Mouse (Mus musculus) brain, embryonic 14.5 days (tissue): ENCODE results near the gene Arhgap19. TPM values are rescaled to one million over a fixed set of nuclear protein-coding genes. Genes with fewer than 3 reads are reported as not detected.
"Not testable (repeated sequence)": the region's sequence is repeated elsewhere in the genome, so short reads cannot be mapped to it uniquely, and the experiment has no call there.

Experiments used
- DNase-seq: peaks from one replicate; pipeline ENCODE4 v3.0.0-alpha.2; 2011; ENCODE audit warnings: low read depth
- CTCF ChIP-seq: fragments of 200-500 bp; IDR thresholded peaks from 2 replicates; pipeline ENCODE4 v1.5.1; 2012; ENCODE audit warnings: inconsistent platforms, mild to moderate bottlenecking, moderate library complexity, borderline replicate concordance; ENCODE audit not compliant: insufficient read depth, insufficient read length; ENCODE audit errors: extremely low read depth
- POLR2A ChIP-seq: fragments of 200-500 bp; IDR thresholded peaks from 2 replicates; pipeline ENCODE4 v1.6.1; 2012; ENCODE audit warnings: mild to moderate bottlenecking, inconsistent platforms, borderline replicate concordance; ENCODE audit not compliant: poor library complexity, insufficient read depth, insufficient read length, severe bottlenecking; ENCODE audit errors: extremely low read depth
- polyA plus RNA-seq: library from polyadenylated mRNA; depleted of rRNA; stranded (reverse); fragments of >200 nt; gene quantifications from 2 replicates; pipeline ENCODE4 v1.2.3, GENCODE M21; 2012; rRNA removed

Gene Arhgap19
- polyA plus RNA-seq = 10.4 and 13.3 TPM in 2 replicates

DNA sequence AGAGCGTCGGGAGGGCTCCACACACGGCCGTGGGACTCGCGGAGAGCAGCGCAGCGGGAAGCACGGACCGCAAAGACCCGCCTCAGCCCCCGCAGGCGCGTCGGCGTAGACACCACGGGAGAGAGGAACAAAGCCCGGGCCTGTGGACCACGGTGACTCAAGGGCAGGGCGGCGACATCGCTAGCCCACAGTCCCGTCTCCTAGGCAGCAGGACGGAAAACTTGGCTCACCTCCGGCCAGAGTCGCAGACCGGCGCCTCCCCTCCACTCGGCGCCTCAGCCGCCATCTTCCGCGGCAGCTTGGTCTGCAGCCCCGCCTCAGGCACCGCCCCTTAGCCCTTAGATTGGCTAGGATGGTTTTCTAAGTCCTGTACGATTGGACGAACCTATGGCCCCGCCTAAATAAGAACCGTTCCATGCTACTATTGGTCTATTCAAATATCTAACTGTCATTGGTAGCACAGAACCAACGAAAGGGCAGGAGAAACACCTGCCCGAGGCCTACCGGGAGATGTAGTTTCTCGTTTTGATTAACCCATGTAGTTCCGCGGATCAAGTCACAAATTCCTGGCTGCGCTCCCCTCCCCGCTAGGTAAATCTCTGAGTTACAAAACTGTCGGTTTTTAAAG is at the start of gene Arhgap19:
Arhgap19 (minus strand) TSS at position 306 of the 628 bp plus-strand sequence.
- TF ChIP-seq CTCF (no peak), POLR2A (peak; percentile 77; the same call in 1 of the 2 replicates)
- DNase-seq = peak; percentile 99

GRCm38 (mm10) chr19:41850719-41851543 is 49.1 kb upstream of the Arhgap19 start:
- TF ChIP-seq CTCF = no peak
- no peak for TF ChIP-seq POLR2A
- DNase-seq = peak; percentile 81

GRCm38 (mm10) chr19:41850021-41850718 is 48.3 kb upstream of the Arhgap19 start:
- TF ChIP-seq POLR2A (no peak), CTCF (no peak)
- DNase-seq = peak; percentile 61

- TF ChIP-seq CTCF (no peak), POLR2A (peak; percentile 46; the same call in 1 of the 2 replicates)
- DNase-seq = peak; percentile 98
Measured at GRCm38 (mm10) chr19:41847992-41848851, 46.4 kb upstream of the Arhgap19 start, which contains the start of gene Frat2. Frat2 (minus strand) TSS chr19:41848132.

DNA sequence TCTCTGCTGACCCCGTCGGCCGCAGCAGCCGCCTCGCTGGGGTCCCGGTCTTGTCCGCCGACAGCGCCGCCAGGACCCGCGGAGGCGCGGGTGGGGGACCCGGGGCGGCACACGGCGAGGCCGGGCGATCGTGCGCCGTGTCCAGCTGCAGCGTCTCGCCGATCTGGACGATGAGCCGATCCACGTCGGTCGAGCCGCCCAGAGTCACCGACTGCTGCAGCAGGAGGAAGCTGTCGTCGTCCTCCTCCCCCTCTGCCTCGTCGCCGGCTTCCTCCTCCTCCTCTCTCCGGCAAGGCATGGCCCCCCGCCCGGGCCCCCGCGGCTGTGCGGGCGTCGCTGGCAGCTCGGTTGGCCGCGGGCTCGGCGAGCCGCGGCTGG is 45.8 kb upstream of the Arhgap19 start:
- not testable (repeated sequence) for DNase-seq

DNA sequence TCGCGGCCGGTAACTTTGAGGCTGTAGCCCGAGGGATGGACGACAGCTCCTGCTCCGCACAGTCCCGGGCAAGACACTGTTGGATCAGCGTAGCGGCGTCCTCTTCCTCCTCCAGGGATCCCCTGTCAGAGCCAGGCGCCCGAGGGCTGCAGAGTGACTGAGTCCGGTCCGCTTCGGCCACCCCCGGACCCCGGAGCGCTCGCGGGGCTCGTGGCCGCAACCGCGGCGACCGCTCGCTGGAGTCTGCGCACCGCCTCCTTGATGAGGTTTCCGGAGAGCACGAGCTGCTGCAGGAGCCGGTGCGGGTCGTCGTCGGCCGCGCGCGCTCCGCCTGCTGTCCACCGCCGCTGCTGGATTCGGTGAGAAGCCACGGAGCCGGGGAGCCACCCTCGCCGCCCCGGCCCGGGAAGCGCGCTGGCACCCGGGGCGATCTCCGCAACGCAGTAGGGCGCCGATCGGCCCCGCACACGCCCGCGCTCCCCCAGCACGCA is 45.3 kb upstream of the Arhgap19 start:
- TF ChIP-seq CTCF (no peak), POLR2A (no peak)

GRCm38 (mm10) chr19:41846366-41847090 is 44.7 kb upstream of the Arhgap19 start:
- no peak for TF ChIP-seq POLR2A
- TF ChIP-seq CTCF = peak; percentile 11; the same call in 1 of the 2 replicates
- peak; percentile 40 for DNase-seq

More for the DNA sequence above, 45.3 kb upstream of the Arhgap19 start:
- DNase-seq = peak; percentile 64

DNA sequence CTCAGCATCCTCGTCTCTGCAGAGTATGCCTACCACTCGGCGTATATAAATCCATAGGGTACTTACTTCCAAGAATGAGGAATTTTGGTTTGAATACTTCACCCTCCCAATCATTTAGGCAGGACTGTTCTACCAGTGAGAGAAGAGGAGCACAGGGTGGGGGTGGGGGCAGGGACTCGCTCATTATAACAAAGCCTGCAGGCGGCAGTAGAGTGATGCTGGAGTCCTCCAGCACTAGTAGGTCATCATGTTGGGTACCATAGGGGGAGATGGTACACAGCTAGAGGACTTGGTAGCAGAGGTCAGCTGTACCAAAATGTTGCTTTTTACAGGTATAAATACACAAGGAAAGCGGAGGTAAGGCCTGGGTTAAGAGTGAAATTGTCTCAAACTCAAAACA is 42.5 kb upstream of the Arhgap19 start:
- DNase-seq = no peak

GRCm38 (mm10) chr19:41842706-41843105 is 40.9 kb upstream of the Arhgap19 start:
- DNase-seq = no peak
- TF ChIP-seq POLR2A (no peak), CTCF (no peak)

More for the DNA sequence above, 42.5 kb upstream of the Arhgap19 start:
- TF ChIP-seq POLR2A = no peak
- no peak for TF ChIP-seq CTCF

GRCm38 (mm10) chr19:41842196-41842595 is 40.3 kb upstream of the Arhgap19 start:
- DNase-seq = no peak
- TF ChIP-seq POLR2A (no peak), CTCF (no peak)
